Mouse (Mus musculus) small intestine, adult 2 months (tissue): Measurements from ENCODE around the gene Trim26.

Source experiments
- CTCF ChIP-seq: fragments of 200-500 bp; IDR thresholded peaks from 2 replicates; pipeline ENCODE4 v1.5.1; 2012; ENCODE audit warnings: low read depth, mild to moderate bottlenecking, control low read depth, inconsistent platforms, low read length, moderate library complexity, mixed read lengths; ENCODE audit not compliant: insufficient replicate concordance, insufficient read length; ENCODE audit errors: extremely low read depth
- POLR2A ChIP-seq: fragments of 200-500 bp; IDR thresholded peaks from 2 replicates; pipeline ENCODE4 v1.6.1; 2012; ENCODE audit warnings: low read depth, mild to moderate bottlenecking, control low read depth, inconsistent platforms, low read length, moderate library complexity

- TF ChIP-seq CTCF (no peak), POLR2A (no peak)
Observed at GRCm38 (mm10) chr17:36885132-36885790, 48.3 kb downstream of the Trim26 start.
